Mouse (Mus musculus): ENCODE measurements around the gene Btbd18.

GRCm38 (mm10) chr2:84690050-84690449 is 31.2 kb downstream of the Btbd18 start:
- TF ChIP-seq CTCF (IDR thresholded peaks at IDR 0.05; ENCODE audit: borderline replicate concordance, control insufficient read depth, extremely low read depth, insufficient read depth, low read length, poor library complexity) (no peak), POLR2A (IDR thresholded peaks at IDR 0.05; ENCODE audit: control insufficient read depth, extremely low read depth, insufficient read depth, low read length, poor library complexity) (no peak)
